Mouse (Mus musculus): ENCODE measurements around the gene Tmem179b. TPM values are rescaled to one million over a fixed set of nuclear protein-coding genes. Genes with fewer than 3 reads are reported as not detected.

The Tmem179b gene
- polyA plus RNA-seq, 1 experiment from 2014 or later: 32.1 TPM

- Histone ChIP-seq H3K9me3 (ENCODE audit: control insufficient read depth, low read length) (no peaks in the 10 kb centered on the region), H3K4me3 (ENCODE audit: low read length) (no peak overlapping the region), H3K4me2 (ENCODE audit: low read length) (no peak overlapping the region), H3K36me3 (ENCODE audit: control insufficient read depth, insufficient read depth, low read length) (peaks cover 7% of the 10 kb centered on the region; the same call in 1 of the 2 replicates), H3K9ac (ENCODE audit: low read depth, low read length) (no peak overlapping the region), H3K27me3 (replicated peaks; ENCODE audit: control insufficient read depth, insufficient read depth, low read length) (no peaks in the 10 kb centered on the region), H3K4me1 (ENCODE audit: control insufficient read depth, insufficient read depth, low read depth, low read length) (peaks cover 23% of the 10 kb centered on the region), H3K27ac (ENCODE audit: low read depth, low read length) (no peak overlapping the region)
- 63% methylated on average over 11 of the region's 11 CpGs for WGBS
- ATAC-seq: no peak
Measured at GRCm38 (mm10) chr19:8815812-8816211, 41.5 kb upstream of the Tmem179b start.

GRCm38 (mm10) chr19:8806810-8807209 lies 32.5 kb upstream of the Tmem179b start:
- Histone ChIP-seq H3K27me3 (replicated peaks; ENCODE audit: control insufficient read depth, insufficient read depth, low read length) (no peaks in the 10 kb centered on the region), H3K9me3 (ENCODE audit: control insufficient read depth, low read length) (no peaks in the 10 kb centered on the region), H3K4me2 (ENCODE audit: low read length) (no peak overlapping the region), H3K4me1 (ENCODE audit: control insufficient read depth, insufficient read depth, low read depth, low read length) (peaks cover 13% of the 10 kb centered on the region), H3K27ac (ENCODE audit: low read depth, low read length) (no peak overlapping the region), H3K36me3 (ENCODE audit: control insufficient read depth, insufficient read depth, low read length) (peaks cover 16% of the 10 kb centered on the region; the same call in 1 of the 2 replicates), H3K4me3 (ENCODE audit: low read length) (no peak overlapping the region), H3K9ac (ENCODE audit: low read depth, low read length) (no peak overlapping the region)
- no peak for ATAC-seq
- 94% methylated on average over 5 of the region's 5 CpGs for WGBS

DNA sequence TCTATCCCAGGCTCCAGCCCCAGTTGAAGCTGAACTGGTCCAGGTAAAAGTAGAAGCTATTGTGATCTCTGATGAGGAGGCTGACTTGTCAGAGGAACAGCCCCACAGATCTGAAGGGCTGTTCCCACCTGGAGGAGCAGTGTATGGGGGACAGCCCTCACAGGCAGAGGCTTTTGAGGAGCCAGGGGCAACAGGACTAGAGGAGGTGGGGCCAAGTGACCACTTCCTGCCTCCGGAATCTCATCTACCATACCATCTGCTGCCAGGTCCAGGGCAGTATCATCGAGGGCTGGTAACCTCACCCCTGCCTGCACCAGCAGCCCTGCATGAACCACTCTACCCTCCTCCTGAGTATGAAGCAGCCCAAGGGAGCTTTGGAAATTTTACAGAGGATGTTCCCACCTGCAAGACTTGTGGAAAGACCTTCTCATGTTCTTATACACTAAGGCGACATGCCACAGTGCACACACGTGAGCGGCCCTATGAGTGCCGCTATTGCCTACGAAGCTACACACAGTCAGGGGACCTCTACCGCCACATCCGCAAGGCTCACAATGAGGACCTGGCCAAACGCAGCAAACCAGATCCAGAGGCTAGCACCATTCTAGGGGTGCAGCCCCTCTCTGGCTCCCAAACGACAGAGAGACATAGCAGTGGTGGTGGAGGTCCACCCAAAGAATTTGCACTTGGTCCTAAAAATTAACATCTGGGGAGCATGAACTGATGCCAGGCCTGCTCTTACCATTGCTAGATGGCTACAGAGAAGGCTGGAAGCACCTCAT lies 29.8 kb upstream of the Tmem179b start:
- H3K9me3 ChIP-seq (ENCODE audit: control insufficient read depth, low read length): no peaks in the 10 kb centered on the region
- peaks cover 13% of the 10 kb centered on the region for H3K4me1 ChIP-seq (ENCODE audit: control insufficient read depth, insufficient read depth, low read depth, low read length)
- peaks cover 10% of the 10 kb centered on the region; the same call in 1 of the 2 replicates for H3K36me3 ChIP-seq (ENCODE audit: control insufficient read depth, insufficient read depth, low read length)
- H3K27ac ChIP-seq (ENCODE audit: low read depth, low read length): no peak overlapping the region
- ATAC-seq: no peak
- no peaks in the 10 kb centered on the region for H3K27me3 ChIP-seq (replicated peaks; ENCODE audit: control insufficient read depth, insufficient read depth, low read length)
- no peak overlapping the region; the same call in 1 of the 2 replicates for H3K9ac ChIP-seq (ENCODE audit: low read depth, low read length)
- WGBS: 95% methylated on average over 11 of the region's 11 CpGs
- H3K4me3 ChIP-seq (ENCODE audit: low read length): no peak overlapping the region
- no peak overlapping the region for H3K4me2 ChIP-seq (ENCODE audit: low read length)

DNA sequence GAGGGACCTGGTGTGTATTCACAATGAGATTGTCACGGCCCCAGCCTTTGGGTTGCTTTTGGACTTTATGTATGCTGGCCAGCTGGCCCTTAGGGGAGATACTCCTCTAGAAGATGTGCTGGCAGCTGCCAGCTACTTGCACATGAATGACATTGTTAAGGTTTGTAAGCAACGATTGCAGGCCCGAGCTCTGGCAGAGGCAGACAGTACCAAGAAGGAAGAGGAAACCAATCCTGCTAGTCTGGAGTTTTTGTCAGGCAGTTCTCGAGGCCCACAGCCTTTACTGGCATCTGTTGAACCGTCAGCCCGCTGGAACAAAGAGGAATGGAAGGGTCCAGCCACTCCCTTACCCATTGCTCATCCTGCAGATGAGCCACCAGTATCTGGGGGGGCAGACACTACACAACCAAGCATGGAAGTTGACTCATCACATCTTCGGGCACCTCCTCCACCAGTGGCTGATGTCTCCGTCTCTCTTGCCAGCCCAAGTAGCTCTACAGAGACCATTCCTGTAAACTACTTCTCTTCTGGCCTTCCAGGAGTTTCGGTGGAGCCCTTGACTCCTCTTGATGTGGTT lies 29.0 kb upstream of the Tmem179b start:
- Histone ChIP-seq H3K4me3 (ENCODE audit: low read length) (peak overlapping the region; percentile 64), H3K4me1 (ENCODE audit: control insufficient read depth, insufficient read depth, low read depth, low read length) (peaks cover 13% of the 10 kb centered on the region), H3K9me3 (ENCODE audit: control insufficient read depth, low read length) (no peaks in the 10 kb centered on the region), H3K36me3 (ENCODE audit: control insufficient read depth, insufficient read depth, low read length) (peaks cover 10% of the 10 kb centered on the region; the same call in 1 of the 2 replicates), H3K4me2 (ENCODE audit: low read length) (peak overlapping the region; percentile 84), H3K27me3 (replicated peaks; ENCODE audit: control insufficient read depth, insufficient read depth, low read length) (no peaks in the 10 kb centered on the region), H3K9ac (ENCODE audit: low read depth, low read length) (peak overlapping the region; percentile 69; the same call in 1 of the 2 replicates), H3K27ac (ENCODE audit: low read depth, low read length) (peak overlapping the region; percentile 90)
- ATAC-seq: no peak
- 87% methylated on average over 9 of the region's 9 CpGs for WGBS

GRCm38 (mm10) chr19:8802130-8802821 lies 28.0 kb upstream of the Tmem179b start, which contains the start of gene Zbtb3:
Gene Zbtb3, plus strand, starts transcription at chr19:8802555.
- H3K27me3 ChIP-seq (replicated peaks; ENCODE audit: control insufficient read depth, insufficient read depth, low read length): no peaks in the 10 kb centered on the region
- H3K4me1 ChIP-seq (ENCODE audit: control insufficient read depth, insufficient read depth, low read depth, low read length): peaks cover 20% of the 10 kb centered on the region
- H3K27ac ChIP-seq (ENCODE audit: low read depth, low read length): peak within 1 kb of the TSS; percentile 90

GRCm38 (mm10) chr19:8798947-8799315 lies 24.7 kb upstream of the Tmem179b start:
- Histone ChIP-seq H3K27ac (ENCODE audit: low read depth, low read length) (no peak overlapping the region), H3K4me2 (ENCODE audit: low read length) (peak overlapping the region; percentile 91)

More at GRCm38 (mm10) chr19:8802130-8802821, 28.0 kb upstream of the Tmem179b start, which contains the start of gene Zbtb3:
- Histone ChIP-seq H3K36me3 (ENCODE audit: control insufficient read depth, insufficient read depth, low read length) (peaks cover 10% of the 10 kb centered on the region; the same call in 1 of the 2 replicates), H3K4me2 (ENCODE audit: low read length) (peak within 1 kb of the TSS; percentile 84), H3K4me3 (ENCODE audit: low read length) (peak within 1 kb of the TSS; percentile 64), H3K9ac (ENCODE audit: low read depth, low read length) (peak within 1 kb of the TSS; percentile 69), H3K9me3 (ENCODE audit: control insufficient read depth, low read length) (no peaks in the 10 kb centered on the region)
- 0% methylated on average over 30 of the region's 30 CpGs for WGBS
- peak; percentile 98 for ATAC-seq

DNA sequence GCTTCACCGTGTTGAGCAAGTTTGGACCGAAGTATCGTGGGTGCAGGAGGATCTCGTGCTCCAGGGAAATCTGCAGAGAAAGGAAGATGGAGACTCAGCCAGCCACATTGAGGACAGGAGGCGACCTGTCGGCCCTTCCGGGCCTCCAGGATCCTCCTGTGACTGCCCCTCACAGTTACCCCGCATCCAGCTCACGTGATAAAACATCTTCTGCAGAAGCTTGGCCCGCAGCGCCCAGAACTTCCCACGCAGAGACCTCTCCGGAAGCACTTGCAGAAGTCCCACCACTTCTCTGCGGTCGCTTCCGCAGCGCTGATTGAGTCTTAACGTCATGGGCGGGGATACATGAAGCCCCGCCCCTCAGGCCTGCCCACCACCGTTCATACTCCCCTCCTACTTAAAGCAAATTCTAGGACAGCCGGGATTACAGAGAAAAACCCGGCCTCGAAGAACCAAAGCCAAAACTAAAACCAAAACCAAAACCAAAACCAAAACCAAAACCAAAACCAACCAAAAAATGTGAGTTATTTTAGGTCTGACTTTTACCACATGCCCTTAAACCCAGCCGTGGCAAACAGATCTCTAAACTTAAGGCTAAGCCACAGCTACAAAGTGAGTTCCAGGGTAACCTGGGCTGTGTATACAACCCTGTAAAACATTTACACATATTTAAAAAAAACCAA lies 24.1 kb upstream of the Tmem179b start, which contains the start of gene Polr2g:
Polr2g (minus strand) TSS at position 314 of the 683 bp plus-strand sequence.
- Histone ChIP-seq H3K27ac (ENCODE audit: low read depth, low read length) (peak within 1 kb of the TSS; percentile 78), H3K9ac (ENCODE audit: low read depth, low read length) (peak within 1 kb of the TSS; percentile 82), H3K4me1 (ENCODE audit: control insufficient read depth, insufficient read depth, low read depth, low read length) (peaks cover 18% of the 10 kb centered on the region), H3K27me3 (replicated peaks; ENCODE audit: control insufficient read depth, insufficient read depth, low read length) (no peaks in the 10 kb centered on the region), H3K9me3 (ENCODE audit: control insufficient read depth, low read length) (no peaks in the 10 kb centered on the region), H3K4me2 (ENCODE audit: low read length) (peak within 1 kb of the TSS; percentile 91), H3K36me3 (ENCODE audit: control insufficient read depth, insufficient read depth, low read length) (peaks cover 15% of the 10 kb centered on the region), H3K4me3 (ENCODE audit: low read length) (peak within 1 kb of the TSS; percentile 88)
- peak; percentile 79 for ATAC-seq
- WGBS: 1% methylated on average over 25 of the region's 25 CpGs

More at GRCm38 (mm10) chr19:8798947-8799315, 24.7 kb upstream of the Tmem179b start:
- Histone ChIP-seq H3K9me3 (ENCODE audit: control insufficient read depth, low read length) (no peaks in the 10 kb centered on the region), H3K27me3 (replicated peaks; ENCODE audit: control insufficient read depth, insufficient read depth, low read length) (no peaks in the 10 kb centered on the region), H3K4me1 (ENCODE audit: control insufficient read depth, insufficient read depth, low read depth, low read length) (peaks cover 22% of the 10 kb centered on the region), H3K36me3 (ENCODE audit: control insufficient read depth, insufficient read depth, low read length) (peaks cover 11% of the 10 kb centered on the region), H3K9ac (ENCODE audit: low read depth, low read length) (no peak overlapping the region; the same call in 1 of the 2 replicates), H3K4me3 (ENCODE audit: low read length) (no peak overlapping the region)
- ATAC-seq: no peak

- Histone ChIP-seq H3K9me3 (ENCODE audit: control insufficient read depth, low read length) (no peaks in the 10 kb centered on the region), H3K36me3 (ENCODE audit: control insufficient read depth, insufficient read depth, low read length) (peaks cover 18% of the 10 kb centered on the region), H3K4me2 (ENCODE audit: low read length) (no peak overlapping the region), H3K27me3 (replicated peaks; ENCODE audit: control insufficient read depth, insufficient read depth, low read length) (no peaks in the 10 kb centered on the region), H3K27ac (ENCODE audit: low read depth, low read length) (no peak overlapping the region), H3K4me1 (ENCODE audit: control insufficient read depth, insufficient read depth, low read depth, low read length) (peaks cover 12% of the 10 kb centered on the region), H3K4me3 (ENCODE audit: low read length) (no peak overlapping the region), H3K9ac (ENCODE audit: low read depth, low read length) (no peak overlapping the region)
- 90% methylated on average over 7 of the region's 7 CpGs for WGBS
- no peak for ATAC-seq
Measured at GRCm38 (mm10) chr19:8790171-8790570, 15.9 kb upstream of the Tmem179b start.
